Mouse (Mus musculus) liver, embryonic 15.5 days (tissue): Measurements from ENCODE around the gene Prrc2b. TPM values are rescaled to one million over a fixed set of nuclear protein-coding genes. Genes with fewer than 3 reads are reported as not detected.

Source experiments
- ATAC-seq: fragments of 200-750 bp; cut with Nextera tagmentation; 2 replicates; pipeline ENCODE4 v1.8.0; 2017; ENCODE audit warnings: moderate number of reproducible peaks, mild to moderate bottlenecking, moderate library complexity; ENCODE audit not compliant: insufficient read depth
- H3K27ac ChIP-seq: fragments of 300-500 bp; sonication (generic); replicated peaks from 2 replicates; pipeline ENCODE4 v1.5.1; 2015; ENCODE audit warnings: mild to moderate bottlenecking, inconsistent platforms
- H3K27me3 ChIP-seq: fragments of 300-500 bp; sonication (generic); 2 replicates; pipeline ENCODE4 v1.6.1; 2015; ENCODE audit warnings: mild to moderate bottlenecking, inconsistent platforms
- H3K36me3 ChIP-seq: fragments of 300-500 bp; sonication (generic); replicated peaks from 2 replicates; pipeline ENCODE4 v1.6.1; 2015; ENCODE audit warnings: moderate library complexity, mild to moderate bottlenecking, inconsistent platforms
- H3K4me1 ChIP-seq: fragments of 300-500 bp; sonication (generic); replicated peaks from 2 replicates; pipeline ENCODE4 v1.6.1; 2015; ENCODE audit warnings: inconsistent platforms
- H3K4me2 ChIP-seq: fragments of 300-500 bp; sonication (generic); 2 replicates; pipeline ENCODE4 v1.6.1; 2015; ENCODE audit warnings: moderate library complexity, mild to moderate bottlenecking, inconsistent platforms
- H3K4me3 ChIP-seq: fragments of 300-500 bp; sonication (generic); replicated peaks from 2 replicates; pipeline ENCODE4 v1.5.1; 2015; ENCODE audit warnings: mild to moderate bottlenecking, inconsistent platforms
- H3K9ac ChIP-seq: fragments of 300-500 bp; sonication (generic); 2 replicates; pipeline ENCODE4 v1.6.1; 2015; ENCODE audit warnings: moderate library complexity, mild to moderate bottlenecking, inconsistent platforms
- H3K9me3 ChIP-seq: fragments of 300-500 bp; sonication (generic); replicated peaks from 2 replicates; pipeline ENCODE4 v1.6.1; 2016; ENCODE audit warnings: inconsistent platforms
- WGBS: fragments of 180-500 bp; shearing (Covaris S2); methylation state at CpG from one replicate; pipeline ENCODE4 v1.1.7; 2015; ENCODE audit warnings: mixed read lengths; ENCODE audit not compliant: insufficient replicate concordance; 5-methylcytosine and 5-hydroxymethylcytosine counted together
- polyA plus RNA-seq: library from polyadenylated mRNA; unstranded; fragments of >200 nt; fragmentation: Nextera tagmentation; extraction: Ambion mirVana; gene quantifications from 2 replicates; pipeline ENCODE4 v1.2.1, GENCODE M21; 2015

The Prrc2b gene
- polyA plus RNA-seq, 1 experiment from 2014 or later, result 8.3 TPM

- Histone ChIP-seq H3K4me1 (no peaks in the 10 kb centered on the region; the same call in 1 of the 2 replicates), H3K4me3 (no peak overlapping the region), H3K9me3 (no peaks in the 10 kb centered on the region), H3K36me3 (peaks cover 85% of the 10 kb centered on the region), H3K27ac (no peak overlapping the region), H3K9ac (no peak overlapping the region), H3K4me2 (no peak overlapping the region), H3K27me3 (no peaks in the 10 kb centered on the region)
- WGBS, result 76% methylated on average over 5 of the region's 5 CpGs
- no peak for ATAC-seq
These were observed 101.8 kb downstream of the Prrc2b start for GRCm38 (mm10) chr2:32252658-32253057.

- Histone ChIP-seq H3K36me3 (peaks cover 85% of the 10 kb centered on the region), H3K4me3 (no peak overlapping the region), H3K4me2 (no peak overlapping the region), H3K4me1 (peaks cover under 1% of the 10 kb centered on the region), H3K9ac (no peak overlapping the region), H3K27ac (no peak overlapping the region), H3K27me3 (no peaks in the 10 kb centered on the region), H3K9me3 (no peaks in the 10 kb centered on the region)
- 95% methylated on average over 1 of the region's 1 CpGs for WGBS
- no peak for ATAC-seq
These were observed 102.5 kb downstream of the Prrc2b start for GRCm38 (mm10) chr2:32253352-32253751.

- H3K27ac ChIP-seq, result no peak overlapping the region
- H3K9me3 ChIP-seq, result no peaks in the 10 kb centered on the region
- H3K4me3 ChIP-seq, result no peak overlapping the region
- H3K36me3 ChIP-seq, result peaks cover 74% of the 10 kb centered on the region
- H3K4me2 ChIP-seq, result no peak overlapping the region
- H3K9ac ChIP-seq, result no peak overlapping the region
- peaks cover 11% of the 10 kb centered on the region for H3K4me1 ChIP-seq
- ATAC-seq, result no peak
- H3K27me3 ChIP-seq, result no peaks in the 10 kb centered on the region
- 61% methylated on average over 5 of the region's 5 CpGs for WGBS
These were observed 103.7 kb downstream of the Prrc2b start for GRCm38 (mm10) chr2:32254563-32254962.

GRCm38 (mm10) chr2:32256273-32256672 lies 105.4 kb downstream of the Prrc2b start:
- Histone ChIP-seq H3K9me3 (no peaks in the 10 kb centered on the region), H3K4me2 (no peak overlapping the region; the same call in 1 of the 2 replicates), H3K4me3 (no peak overlapping the region), H3K36me3 (peaks cover 61% of the 10 kb centered on the region), H3K4me1 (peaks cover 19% of the 10 kb centered on the region), H3K9ac (no peak overlapping the region), H3K27me3 (no peaks in the 10 kb centered on the region), H3K27ac (no peak overlapping the region)
- WGBS, result 73% methylated on average over 11 of the region's 11 CpGs
- peak; percentile 28; the same call in 1 of the 2 replicates for ATAC-seq

DNA sequence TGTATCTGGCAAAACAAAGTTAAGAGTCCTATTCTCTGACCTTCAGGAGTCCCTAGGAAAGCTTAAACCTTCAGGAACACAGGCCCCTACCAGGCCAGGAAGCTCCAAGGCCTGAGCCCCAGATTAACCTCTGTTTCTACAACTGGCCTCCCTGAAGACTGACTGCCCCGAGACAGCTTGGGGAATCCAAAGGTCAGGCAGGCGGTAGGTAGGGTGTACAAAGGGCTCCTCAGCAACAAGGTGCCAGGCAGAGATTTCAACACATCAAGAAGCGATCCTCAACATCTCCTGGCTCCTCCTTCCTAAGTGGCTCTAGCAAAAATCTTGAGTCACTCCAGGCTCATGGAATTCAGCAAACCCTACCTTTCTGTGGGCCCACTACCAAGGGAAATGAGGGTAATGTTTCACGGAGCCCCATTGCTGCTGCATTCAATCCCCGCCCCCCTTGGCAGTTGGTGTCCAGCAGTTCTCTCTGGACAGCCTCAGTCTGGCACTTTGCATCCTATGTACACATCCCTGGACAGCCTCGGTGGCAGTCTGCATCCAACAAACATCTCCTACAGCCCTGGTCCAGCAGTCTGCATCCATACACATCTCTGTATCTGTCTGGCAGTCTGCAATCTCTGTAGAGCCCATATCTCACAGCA lies 108.1 kb downstream of the Prrc2b start:
- no peak for ATAC-seq

GRCm38 (mm10) chr2:32259657-32260417 lies 109.0 kb downstream of the Prrc2b start, which contains the start of gene Uck1:
TSS of gene Uck1 (minus strand) at chr2:32260159.
- H3K36me3 ChIP-seq, result peaks cover 25% of the 10 kb centered on the region
- WGBS, result under 1% methylated on average over 59 of the region's 59 CpGs
- H3K4me1 ChIP-seq, result peaks cover 19% of the 10 kb centered on the region
- H3K27ac ChIP-seq, result peak within 1 kb of the TSS; percentile 78
- H3K9ac ChIP-seq, result peak within 1 kb of the TSS; percentile 86
- peak within 1 kb of the TSS; percentile 85 for H3K4me2 ChIP-seq
- no peaks in the 10 kb centered on the region for H3K9me3 ChIP-seq
- no peaks in the 10 kb centered on the region for H3K27me3 ChIP-seq
- H3K4me3 ChIP-seq, result peak within 1 kb of the TSS; percentile 87
- ATAC-seq, result peak; percentile 92

More for the DNA sequence above, 108.1 kb downstream of the Prrc2b start:
- Histone ChIP-seq H3K4me1 (peaks cover 19% of the 10 kb centered on the region), H3K9me3 (no peaks in the 10 kb centered on the region), H3K27me3 (no peaks in the 10 kb centered on the region), H3K4me2 (peak overlapping the region; percentile 85), H3K27ac (0 out of 2 replicates have a peak overlapping the region, but pooled peaks have one; percentile 78), H3K4me3 (peak overlapping the region; percentile 87), H3K9ac (peak overlapping the region; percentile 86), H3K36me3 (peaks cover 34% of the 10 kb centered on the region)
- 54% methylated on average over 6 of the region's 6 CpGs for WGBS

DNA sequence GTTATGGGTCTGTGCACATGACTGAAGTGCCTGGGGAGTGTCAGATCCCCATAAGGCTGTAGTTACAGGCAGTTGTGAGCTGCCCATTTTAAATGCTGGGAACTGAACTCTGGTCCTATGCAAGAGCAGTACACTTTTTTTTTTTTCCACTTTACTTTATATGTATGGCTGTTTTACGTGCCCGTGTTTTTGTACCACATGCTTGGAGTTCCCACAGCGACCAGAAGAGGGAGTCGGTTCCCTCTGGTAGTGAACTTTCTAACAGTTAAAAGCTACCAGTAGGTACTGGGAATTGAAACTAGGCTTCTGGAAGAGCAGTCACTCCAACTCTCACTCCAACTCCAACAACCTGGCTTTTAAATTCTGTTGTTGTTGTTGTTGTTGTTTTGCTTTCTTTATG lies 109.8 kb downstream of the Prrc2b start:
- H3K4me3 ChIP-seq, result peak overlapping the region; percentile 87
- 10% methylated on average over 4 of the region's 4 CpGs for WGBS

DNA sequence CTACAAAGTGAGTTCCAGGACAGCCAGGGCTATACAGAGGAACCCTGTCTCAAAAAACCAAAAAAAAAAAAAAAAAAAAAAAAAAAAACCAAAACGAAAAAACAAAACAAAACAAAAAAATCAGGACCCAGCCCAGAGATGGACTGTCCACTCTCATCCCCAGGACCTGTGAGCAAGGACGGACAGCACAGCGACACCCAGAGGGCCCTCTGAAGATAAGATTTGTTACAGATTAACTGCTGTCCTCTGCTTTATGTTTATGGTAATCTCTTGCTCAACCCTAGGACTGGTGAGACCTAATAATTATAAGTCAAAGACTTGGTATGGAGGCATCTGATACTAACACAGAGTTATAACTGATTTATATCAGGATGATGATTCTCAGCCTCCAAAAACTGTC lies 124.9 kb downstream of the Prrc2b start:
- H3K27ac ChIP-seq, result no peak overlapping the region
- H3K9ac ChIP-seq, result no peak overlapping the region
- no peaks in the 10 kb centered on the region for H3K27me3 ChIP-seq
- H3K9me3 ChIP-seq, result no peaks in the 10 kb centered on the region
- H3K4me3 ChIP-seq, result no peak overlapping the region
- 50% methylated on average over 3 of the region's 3 CpGs for WGBS
- no peak for ATAC-seq
- peaks cover 35% of the 10 kb centered on the region for H3K36me3 ChIP-seq
- no peaks in the 10 kb centered on the region for H3K4me1 ChIP-seq
- H3K4me2 ChIP-seq, result no peak overlapping the region

More for the DNA sequence above, 109.8 kb downstream of the Prrc2b start:
- H3K9me3 ChIP-seq, result no peaks in the 10 kb centered on the region
- H3K27ac ChIP-seq, result peak overlapping the region; percentile 78
- peak overlapping the region; percentile 85 for H3K4me2 ChIP-seq
- H3K9ac ChIP-seq, result no peak overlapping the region
- ATAC-seq, result no peak
- H3K4me1 ChIP-seq, result peaks cover 19% of the 10 kb centered on the region
- H3K36me3 ChIP-seq, result peaks cover 24% of the 10 kb centered on the region
- H3K27me3 ChIP-seq, result no peaks in the 10 kb centered on the region

- Histone ChIP-seq H3K36me3 (peaks cover 66% of the 10 kb centered on the region), H3K27me3 (no peaks in the 10 kb centered on the region), H3K4me1 (peaks cover 19% of the 10 kb centered on the region), H3K27ac (no peak overlapping the region), H3K4me3 (no peak overlapping the region), H3K9ac (no peak overlapping the region), H3K9me3 (no peaks in the 10 kb centered on the region), H3K4me2 (no peak overlapping the region)
- no peak for ATAC-seq
- WGBS, result 29% methylated on average over 2 of the region's 2 CpGs
These were observed 131.4 kb downstream of the Prrc2b start for GRCm38 (mm10) chr2:32282289-32282688.

DNA sequence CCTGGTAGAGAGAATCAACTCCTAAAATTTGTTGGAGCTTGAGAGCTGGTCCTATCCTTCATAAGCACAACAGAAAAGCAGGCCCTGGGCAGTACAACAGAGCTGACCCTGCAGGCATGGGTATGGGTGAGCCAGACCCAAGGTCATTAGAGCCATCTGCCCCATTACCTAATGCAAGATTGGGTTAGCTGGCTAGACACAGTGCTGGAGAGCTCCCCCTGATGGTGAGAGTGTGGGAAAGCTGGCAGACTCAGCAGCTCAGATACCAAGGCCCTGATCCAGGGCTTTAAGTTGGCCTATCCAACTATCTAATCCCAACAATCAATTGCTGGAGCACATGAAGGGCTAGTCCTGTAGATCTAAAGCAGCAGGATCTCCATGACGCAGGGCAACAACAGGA lies 131.8 kb downstream of the Prrc2b start:
- H3K4me1 ChIP-seq, result peaks cover 20% of the 10 kb centered on the region
- no peak overlapping the region for H3K27ac ChIP-seq
- no peak overlapping the region for H3K4me3 ChIP-seq
- H3K27me3 ChIP-seq, result no peaks in the 10 kb centered on the region
- ATAC-seq, result no peak
- H3K9ac ChIP-seq, result no peak overlapping the region
- WGBS, result 73% methylated on average over 1 of the region's 1 CpGs
- no peaks in the 10 kb centered on the region for H3K9me3 ChIP-seq
- H3K36me3 ChIP-seq, result peaks cover 61% of the 10 kb centered on the region
- no peak overlapping the region for H3K4me2 ChIP-seq

DNA sequence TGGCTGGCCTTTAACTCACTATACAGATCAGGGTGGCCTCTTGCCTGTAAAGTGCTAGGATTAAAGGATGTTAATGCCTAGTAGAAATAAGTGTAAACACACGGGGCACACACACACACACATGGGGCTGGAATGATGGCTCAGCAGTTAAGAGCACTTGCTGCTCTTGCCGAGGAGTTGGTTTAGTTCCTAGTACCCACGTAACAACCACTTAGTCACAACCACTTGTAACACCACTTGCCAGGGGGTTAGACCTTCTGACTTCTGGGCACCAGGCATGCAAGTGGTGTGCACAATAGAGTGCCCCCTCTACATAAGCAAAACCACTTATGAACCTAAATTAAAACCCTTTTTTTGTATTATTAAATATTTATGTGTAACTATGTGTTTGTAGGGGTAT lies 133.1 kb downstream of the Prrc2b start:
- H3K9ac ChIP-seq, result no peak overlapping the region
- H3K4me2 ChIP-seq, result no peak overlapping the region
- 63% methylated on average over 3 of the region's 3 CpGs for WGBS
- peaks cover 25% of the 10 kb centered on the region for H3K4me1 ChIP-seq
- ATAC-seq, result no peak
- peaks cover 49% of the 10 kb centered on the region for H3K36me3 ChIP-seq
- H3K9me3 ChIP-seq, result no peaks in the 10 kb centered on the region
- no peak overlapping the region for H3K4me3 ChIP-seq
- H3K27ac ChIP-seq, result no peak overlapping the region
- no peaks in the 10 kb centered on the region for H3K27me3 ChIP-seq
